Mouse (Mus musculus) stomach, embryonic 16.5 days (tissue): ENCODE results near the gene Syp. TPM values are rescaled to one million over a fixed set of nuclear protein-coding genes. Genes with fewer than 3 reads are reported as not detected.

ENCODE experiments used
- ATAC-seq: fragments of 200-750 bp; cut with Nextera tagmentation; 2 replicates; pipeline ENCODE4 v1.8.0; 2017; ENCODE audit warnings: moderate number of reproducible peaks, moderate TSS enrichment; ENCODE audit not compliant: insufficient read depth, low FRiP score
- H3K27ac ChIP-seq: fragments of 300-500 bp; sonication (generic); 2 replicates; pipeline ENCODE4 v1.5.1; 2014; ENCODE audit warnings: low read length
- H3K27me3 ChIP-seq: fragments of 300-500 bp; sonication (generic); 2 replicates; pipeline ENCODE4 v1.6.1; 2014; ENCODE audit warnings: low read length, control low read depth, mixed read lengths; ENCODE audit not compliant: control insufficient read depth, insufficient read depth
- H3K36me3 ChIP-seq: fragments of 300-500 bp; sonication (generic); 2 replicates; pipeline ENCODE4 v1.6.1; 2014; ENCODE audit warnings: low read length; ENCODE audit not compliant: control insufficient read depth, insufficient read depth
- H3K4me1 ChIP-seq: fragments of 300-500 bp; sonication (generic); 2 replicates; pipeline ENCODE4 v1.6.1; 2014; ENCODE audit warnings: low read length, control low read depth, mixed read lengths; ENCODE audit not compliant: control insufficient read depth, insufficient read depth
- H3K4me2 ChIP-seq: fragments of 300-500 bp; sonication (generic); 2 replicates; pipeline ENCODE4 v1.6.1; 2014; ENCODE audit warnings: low read depth, low read length, mixed read lengths
- H3K4me3 ChIP-seq: fragments of 300-500 bp; sonication (generic); replicated peaks from 2 replicates; pipeline ENCODE4 v1.5.1; 2014; ENCODE audit warnings: mild to moderate bottlenecking, low read length
- H3K9ac ChIP-seq: fragments of 300-500 bp; sonication (generic); 2 replicates; pipeline ENCODE4 v1.6.1; 2014; ENCODE audit warnings: low read length
- H3K9me3 ChIP-seq: fragments of 300-500 bp; sonication (generic); replicated peaks from 2 replicates; pipeline ENCODE4 v1.6.1; 2016; ENCODE audit warnings: low read length, control low read depth; ENCODE audit not compliant: control insufficient read depth
- WGBS: fragments of 180-500 bp; shearing (Covaris S2); extraction: QIAGEN DNeasy Blood & Tissue Kit; methylation state at CpG from one replicate; pipeline ENCODE4 v1.1.7; 2014; 5-methylcytosine and 5-hydroxymethylcytosine counted together
- polyA plus RNA-seq: library from polyadenylated mRNA; unstranded; fragments of >200 nt; fragmentation: Nextera tagmentation; extraction: Ambion mirVana; gene quantifications from 2 replicates; pipeline ENCODE4 v1.2.1, GENCODE M21; 2015

The Syp gene
- polyA plus RNA-seq, 1 experiment from 2014 or later: 10.3 TPM

- no peaks in the 10 kb centered on the region for H3K27me3 ChIP-seq
- no peak overlapping the region for H3K4me3 ChIP-seq
- ATAC-seq: no peak
- H3K27ac ChIP-seq: no peak overlapping the region
- no peaks in the 10 kb centered on the region for H3K36me3 ChIP-seq
- WGBS: 75% methylated on average over 12 of the region's 12 CpGs
- H3K9me3 ChIP-seq: no peaks in the 10 kb centered on the region
- no peak overlapping the region for H3K9ac ChIP-seq
- H3K4me2 ChIP-seq: no peak overlapping the region
- H3K4me1 ChIP-seq: no peaks in the 10 kb centered on the region
These were observed 20.3 kb upstream of the Syp start for GRCm38 (mm10) chrX:7617889-7618551.

- 90% methylated on average over 6 of the region's 6 CpGs for WGBS
- no peak overlapping the region for H3K27ac ChIP-seq
- H3K4me2 ChIP-seq: no peak overlapping the region
- H3K9me3 ChIP-seq: no peaks in the 10 kb centered on the region
- H3K27me3 ChIP-seq: no peaks in the 10 kb centered on the region
- no peak overlapping the region for H3K9ac ChIP-seq
- no peak for ATAC-seq
- no peaks in the 10 kb centered on the region for H3K36me3 ChIP-seq
- no peaks in the 10 kb centered on the region for H3K4me1 ChIP-seq
- H3K4me3 ChIP-seq: no peak overlapping the region
These were observed 5.7 kb upstream of the Syp start for GRCm38 (mm10) chrX:7632560-7632959.

GRCm38 (mm10) chrX:7635101-7635500 is 3.2 kb upstream of the Syp start:
- Histone ChIP-seq H3K4me2 (no peak overlapping the region), H3K27ac (no peak overlapping the region), H3K4me1 (no peaks in the 10 kb centered on the region), H3K36me3 (no peaks in the 10 kb centered on the region), H3K9ac (no peak overlapping the region), H3K9me3 (no peaks in the 10 kb centered on the region), H3K4me3 (no peak overlapping the region), H3K27me3 (peaks cover 5% of the 10 kb centered on the region; the same call in 1 of the 2 replicates)
- ATAC-seq: no peak
- 69% methylated on average over 3 of the region's 3 CpGs for WGBS

- 22% methylated on average over 13 of the region's 13 CpGs for WGBS
- H3K4me2 ChIP-seq: peak overlapping the region; percentile 56
- H3K27ac ChIP-seq: no peak overlapping the region
- peaks cover 5% of the 10 kb centered on the region; the same call in 1 of the 2 replicates for H3K27me3 ChIP-seq
- H3K4me1 ChIP-seq: no peaks in the 10 kb centered on the region
- no peak for ATAC-seq
- H3K4me3 ChIP-seq: no peak overlapping the region
- H3K9ac ChIP-seq: no peak overlapping the region
- no peaks in the 10 kb centered on the region for H3K9me3 ChIP-seq
- no peaks in the 10 kb centered on the region for H3K36me3 ChIP-seq
These were observed 1.5 kb downstream of the Syp start for GRCm38 (mm10) chrX:7639536-7640325.

GRCm38 (mm10) chrX:7640785-7641184 is 2.5 kb downstream of the Syp start:
- Histone ChIP-seq H3K9ac (no peak overlapping the region), H3K36me3 (no peaks in the 10 kb centered on the region), H3K4me1 (no peaks in the 10 kb centered on the region), H3K27ac (no peak overlapping the region), H3K4me3 (no peak overlapping the region), H3K4me2 (no peak overlapping the region), H3K27me3 (peaks cover 5% of the 10 kb centered on the region; the same call in 1 of the 2 replicates), H3K9me3 (no peaks in the 10 kb centered on the region)
- ATAC-seq: no peak
- 26% methylated on average over 12 of the region's 12 CpGs for WGBS

GRCm38 (mm10) chrX:7645349-7645748 is 7.1 kb downstream of the Syp start:
- H3K4me1 ChIP-seq: no peaks in the 10 kb centered on the region
- no peak for ATAC-seq
- H3K4me3 ChIP-seq: no peak overlapping the region
- no peaks in the 10 kb centered on the region for H3K9me3 ChIP-seq
- H3K4me2 ChIP-seq: no peak overlapping the region
- H3K36me3 ChIP-seq: no peaks in the 10 kb centered on the region
- no peak overlapping the region for H3K9ac ChIP-seq
- H3K27ac ChIP-seq: no peak overlapping the region
- H3K27me3 ChIP-seq: no peaks in the 10 kb centered on the region
- 10% methylated on average over 5 of the region's 5 CpGs for WGBS

GRCm38 (mm10) chrX:7648671-7649304 is 10.5 kb downstream of the Syp start:
- Histone ChIP-seq H3K9ac (peak overlapping the region; percentile 86), H3K4me3 (peak overlapping the region; percentile 54), H3K4me2 (peak overlapping the region; percentile 52), H3K27ac (peak overlapping the region; percentile 82), H3K9me3 (no peaks in the 10 kb centered on the region), H3K4me1 (no peaks in the 10 kb centered on the region), H3K36me3 (no peaks in the 10 kb centered on the region), H3K27me3 (no peaks in the 10 kb centered on the region)
- 16% methylated on average over 25 of the region's 25 CpGs for WGBS
- ATAC-seq: peak; percentile 97

- Histone ChIP-seq H3K27me3 (no peaks in the 10 kb centered on the region), H3K4me3 (peak within 1 kb of the TSS; percentile 54), H3K4me2 (peak within 1 kb of the TSS; percentile 64), H3K27ac (peak within 1 kb of the TSS; percentile 89), H3K9me3 (no peaks in the 10 kb centered on the region), H3K4me1 (peaks cover 3% of the 10 kb centered on the region; the same call in 1 of the 2 replicates), H3K36me3 (no peaks in the 10 kb centered on the region), H3K9ac (peak within 1 kb of the TSS; percentile 76)
- WGBS: 16% methylated on average over 26 of the region's 26 CpGs
- peak; percentile 66 for ATAC-seq
These were observed 19.0 kb downstream of the Syp start, which contains the start of gene Prickle3 for GRCm38 (mm10) chrX:7657221-7657639. Prickle3 (plus strand) TSS chrX:7657260.
